Mouse (Mus musculus): ENCODE data around the gene Pcnt. TPM values are rescaled to one million over a fixed set of nuclear protein-coding genes. Genes with fewer than 3 reads are reported as not detected.

Gene Pcnt
- total and polyA plus RNA-seq, 3 experiments: 7.4 to 14.6 (median 13.5) TPM

DNA sequence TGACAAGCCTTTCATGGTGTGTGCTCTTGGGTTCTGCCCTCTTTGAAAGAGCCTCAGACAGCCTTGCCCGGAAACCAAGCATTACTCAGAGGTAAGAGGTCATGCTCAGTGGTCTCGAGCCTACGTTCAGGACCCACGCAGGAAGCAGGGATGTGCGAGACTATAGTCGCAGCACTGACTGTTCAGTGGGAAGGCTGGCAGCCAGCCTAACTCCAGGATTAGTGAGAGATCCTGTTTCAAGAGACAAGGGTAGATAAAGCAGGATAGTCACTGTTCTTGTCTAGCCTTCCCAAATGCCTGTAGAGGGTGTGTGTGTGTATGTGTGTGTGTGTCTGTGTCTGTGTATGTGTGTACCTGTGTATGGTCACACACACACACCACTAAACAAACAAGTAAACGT is 126.4 kb downstream of the Pcnt start:
- no peak for DNase-seq

- no peak for DNase-seq
These were observed 135.8 kb downstream of the Pcnt start for GRCm38 (mm10) chr10:76306738-76307137.

Other genes with a start within 250 kb of the Pcnt start
- 10 to 100 TPM; 19.0 to 25.9 TPM for gene Prmt2, start 204.9 kb downstream of the Pcnt start, total RNA-seq (2021)
- gene Prmt2, start 204.9 kb downstream of the Pcnt start, polyA plus RNA-seq (2012; rRNA removed): 22.1 and 27.4 TPM in 2 replicates
- gene S100b, start 188.9 kb downstream of the Pcnt start, total RNA-seq (2021): 10 to 100 TPM; 11.6 to 26.6 TPM
- 2.0 TPM in 2 replicates for gene S100b, start 188.9 kb downstream of the Pcnt start, polyA plus RNA-seq (2012; rRNA removed)
- 10 to 100 TPM; 19.2 to 23.8 TPM for gene Dip2a, start 97.5 kb downstream of the Pcnt start, total RNA-seq (2021)
- gene Dip2a, start 97.5 kb downstream of the Pcnt start, polyA plus RNA-seq (2012; rRNA removed): 16.7 and 17.3 TPM in 2 replicates
- not detected for gene AC141477.1, start 2.3 kb downstream of the Pcnt start, total RNA-seq (2021)
- not detected in 2 replicates for gene AC141477.1, start 2.3 kb downstream of the Pcnt start, polyA plus RNA-seq (2012; rRNA removed)
- not detected for gene 2610028H24Rik, start 6.3 kb upstream of the Pcnt start, total RNA-seq (2021)
- not detected in 2 replicates for gene 2610028H24Rik, start 6.3 kb upstream of the Pcnt start, polyA plus RNA-seq (2012; rRNA removed)
- 10 to 100 TPM; 24.3 to 29.5 TPM for gene Mcm3ap, start 26.1 kb upstream of the Pcnt start, total RNA-seq (2021)
- 12.1 and 13.3 TPM in 2 replicates for gene Mcm3ap, start 26.1 kb upstream of the Pcnt start, polyA plus RNA-seq (2012; rRNA removed)
- 1 to 10 TPM; 2.5 to 2.8 TPM for gene Ybey, start 26.3 kb upstream of the Pcnt start, total RNA-seq (2021)
- gene Ybey, start 26.3 kb upstream of the Pcnt start, polyA plus RNA-seq (2012; rRNA removed): 4.1 and 5.3 TPM in 2 replicates
- gene Lss, start 88.8 kb upstream of the Pcnt start, total RNA-seq (2021): 10 to 100 TPM; 55.1 to 81.0 TPM
- gene Lss, start 88.8 kb upstream of the Pcnt start, polyA plus RNA-seq (2012; rRNA removed): 51.5 and 78.9 TPM in 2 replicates
- gene Spatc1l, start 119.5 kb upstream of the Pcnt start, total RNA-seq (2021): not detected
- 0.08 TPM in 1 of 2 replicates, not detected in the other for gene Spatc1l, start 119.5 kb upstream of the Pcnt start, polyA plus RNA-seq (2012; rRNA removed)
- gene Ftcd, start 132.9 kb upstream of the Pcnt start, total RNA-seq (2021): under 1 TPM in 1 of 2 experiments, not detected in 1; 0.95 TPM
- gene Ftcd, start 132.9 kb upstream of the Pcnt start, polyA plus RNA-seq (2012; rRNA removed): 0.33 TPM in 1 of 2 replicates, not detected in the other
- 10 to 100 TPM; 27.6 to 44.6 TPM for gene Col6a2, start 180.8 kb upstream of the Pcnt start, total RNA-seq (2021)
- gene Col6a2, start 180.8 kb upstream of the Pcnt start, polyA plus RNA-seq (2012; rRNA removed): 46.9 and 47.6 TPM in 2 replicates